Mouse (Mus musculus): ENCODE results near the gene Polr3e. TPM values are rescaled to one million over a fixed set of nuclear protein-coding genes. Genes with fewer than 3 reads are reported as not detected.

Polr3e gene
- polyA plus RNA-seq, 1 experiment from 2014 or later: 44.6 TPM

Other genes with a start within 250 kb of the Polr3e start
- 0.21 and 0.38 TPM in 2 replicates for gene Pdzd9, start 247.4 kb upstream of the Polr3e start, polyA plus RNA-seq (2016; fragmentation: Nextera tagmentation; extraction: Ambion mirVana)
- gene Mosmo, start 240.1 kb upstream of the Polr3e start, polyA plus RNA-seq (2016; fragmentation: Nextera tagmentation; extraction: Ambion mirVana): 11.3 and 11.4 TPM in 2 replicates
- 0.11 and 0.41 TPM in 2 replicates for gene Vwa3a, start 178.4 kb upstream of the Polr3e start, polyA plus RNA-seq (2016; fragmentation: Nextera tagmentation; extraction: Ambion mirVana)
- not detected in 2 replicates for gene Gm5737, start 105.4 kb upstream of the Polr3e start, polyA plus RNA-seq (2016; fragmentation: Nextera tagmentation; extraction: Ambion mirVana)
- gene Eef2k, start 74.9 kb upstream of the Polr3e start, polyA plus RNA-seq (2016; fragmentation: Nextera tagmentation; extraction: Ambion mirVana): 27.5 and 30.1 TPM in 2 replicates
- gene Cdr2, start 64.6 kb downstream of the Polr3e start, polyA plus RNA-seq (2016; fragmentation: Nextera tagmentation; extraction: Ambion mirVana): 12.9 TPM in 2 replicates
- gene Mfsd13b, start 64.8 kb downstream of the Polr3e start, polyA plus RNA-seq (2016; fragmentation: Nextera tagmentation; extraction: Ambion mirVana): 0.37 and 0.68 TPM in 2 replicates
- 184 and 188 TPM in 2 replicates for gene Mettl9, start 116.7 kb downstream of the Polr3e start, polyA plus RNA-seq (2016; fragmentation: Nextera tagmentation; extraction: Ambion mirVana)
- gene Igsf6, start 156.8 kb downstream of the Polr3e start, polyA plus RNA-seq (2016; fragmentation: Nextera tagmentation; extraction: Ambion mirVana): 0.81 and 1.1 TPM in 2 replicates
- 0.14 TPM in 2 replicates for gene Otoa, start 163.9 kb downstream of the Polr3e start, polyA plus RNA-seq (2016; fragmentation: Nextera tagmentation; extraction: Ambion mirVana)

Data from forebrain, embryonic 10.5 days (tissue).